ENCODE assay signal across 22 mouse cellular contexts in the genomic region with DNA sequence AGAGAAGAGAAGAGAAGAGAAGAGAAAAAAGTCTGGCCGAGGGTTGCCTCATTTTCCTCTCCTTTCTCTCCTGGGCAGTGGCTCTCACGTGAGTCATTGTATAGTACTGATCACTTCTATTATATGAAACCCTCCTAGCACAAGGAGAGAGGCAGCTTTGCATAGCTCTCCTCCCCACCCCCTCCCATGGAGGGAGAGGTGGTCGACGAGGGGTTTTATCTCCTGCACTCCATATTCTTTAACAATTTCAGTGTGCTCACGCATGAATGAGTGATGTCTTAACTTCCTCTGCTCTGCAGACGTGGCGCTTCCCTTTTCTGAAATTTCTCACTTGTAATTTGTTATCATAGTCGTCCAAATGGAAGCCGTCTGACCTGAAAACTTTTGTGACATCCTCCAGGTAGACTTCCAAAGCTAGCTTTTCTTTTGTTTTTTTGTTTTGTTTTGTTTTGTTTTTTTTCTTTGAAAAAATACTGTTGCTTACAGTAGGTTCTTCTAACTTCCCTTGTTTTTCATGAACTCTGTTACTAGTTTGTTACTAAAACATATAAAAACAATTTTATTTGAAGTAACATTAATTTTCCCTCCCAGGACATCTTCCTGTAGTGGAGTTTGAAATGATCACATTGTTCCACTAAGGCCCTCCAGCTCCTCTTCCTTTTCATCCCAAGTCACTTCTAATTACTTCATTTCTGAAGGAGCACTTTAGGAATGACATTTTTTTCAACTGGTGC. TPM values are rescaled to one million over a fixed set of nuclear protein-coding genes. Genes with fewer than 3 reads are reported as not detected.
DNase-seq lines count a peak whose midpoint lies in the region; ATAC-seq and TF ChIP-seq lines count a peak whose summit lies in the region.
"Had no signal": no experiment of that assay in that cellular context is flagged by ENCODE, and none has a peak within 500 bp of the region (broad histone marks: within the 10 kb centered on the region; RNA-seq: fewer than 3 reads in every experiment).

No protein-coding gene starts in this region.

- peak; percentile 98 for TF ChIP-seq EP300 in MEL (IDR thresholded peaks at IDR 0.05; ENCODE audit: low read depth in 1 of 2, low read length in 2 of 2)

- peak overlapping the region; percentile 72 for H3K9ac ChIP-seq in MEL (ENCODE audit: control insufficient read depth, low read depth, low read length, poor library complexity, severe bottlenecking)
- no peak overlapping the region for H3K9ac ChIP-seq in liver, embryonic 12.5 days
- H3K9ac ChIP-seq in midbrain, postnatal 0 days (replicated peaks; ENCODE audit: low read length, poor library complexity, severe bottlenecking) = no peak overlapping the region
- no peak overlapping the region for H3K9ac ChIP-seq in heart, embryonic 12.5 days
- H3K9ac ChIP-seq: heart, embryonic 13.5 days; hindbrain, embryonic 14.5 days; limb, embryonic 12.5 days; neural tube, embryonic 13.5 days had no signal

- ATAC-seq in liver, embryonic 12.5 days = no peak
- peak; percentile 56 for ATAC-seq in megakaryocyte progenitor cell, adult 5-6 weeks (replicated peaks; ENCODE audit: poor library complexity)
- no peak for ATAC-seq in midbrain, postnatal 0 days (ENCODE audit: low FRiP score)
- ATAC-seq in heart, embryonic 12.5 days (ENCODE audit: insufficient number of reproducible peaks, low FRiP score) = no peak
- ATAC-seq: forebrain, embryonic 16.5 days had no signal

- TF ChIP-seq POLR2A in MEL (IDR thresholded peaks at IDR 0.05; ENCODE audit: control insufficient read depth in 1 of 2, insufficient read depth in 1 of 2, low read depth in 1 of 2, low read length in 2 of 2, poor library complexity in 1 of 2) = peak in 1 of 2 experiments; percentile 49; a peak in 1 of 4 replicates

- H3K4me2 ChIP-seq in liver, embryonic 12.5 days = peak overlapping the region; percentile 28
- H3K4me2 ChIP-seq in midbrain, postnatal 0 days (ENCODE audit: low read depth, low read length, poor library complexity, severe bottlenecking) = no peak overlapping the region
- H3K4me2 ChIP-seq in heart, embryonic 12.5 days = no peak overlapping the region
- H3K4me2 ChIP-seq: heart, embryonic 13.5 days; hindbrain, embryonic 14.5 days; limb, embryonic 12.5 days; midbrain, embryonic 11.5 days; neural tube, embryonic 13.5 days had no signal

- peaks cover 0 to 47% of the 10 kb centered on the region in 2 experiments; a peak in 2 of 4 replicates for H3K36me3 ChIP-seq in MEL (ENCODE audit: control insufficient read depth in 1 of 2, insufficient read depth in 2 of 2, low read length in 2 of 2)
- no peaks in the 10 kb centered on the region for H3K36me3 ChIP-seq in liver, embryonic 12.5 days
- H3K36me3 ChIP-seq in midbrain, postnatal 0 days (ENCODE audit: insufficient read depth, low read length) = no peaks in the 10 kb centered on the region
- no peaks in the 10 kb centered on the region for H3K36me3 ChIP-seq in heart, embryonic 12.5 days
- H3K36me3 ChIP-seq: heart, embryonic 13.5 days; limb, embryonic 12.5 days; neural tube, embryonic 13.5 days had no signal

- no peak for TF ChIP-seq RAD21 in MEL (IDR thresholded peaks at IDR 0.05; ENCODE audit: low read depth, low read length)

- TF ChIP-seq CTCF in MEL (IDR thresholded peaks at IDR 0.05 in 2 of 3, conservative IDR thresholded peaks at IDR 0.05 in 1 of 3; ENCODE audit: control insufficient read depth in 1 of 3, insufficient read depth in 1 of 3, low read depth in 2 of 3, low read length in 3 of 3, poor library complexity in 1 of 3, severe bottlenecking in 1 of 3) = no peak
- no peak for TF ChIP-seq CTCF in midbrain, postnatal 0 days (IDR thresholded peaks at IDR 0.05)

- 11% methylated on average over 9 of the region's 9 CpGs for WGBS in liver, embryonic 12.5 days (ENCODE audit: insufficient replicate concordance)
- 44% methylated on average over 9 of the region's 9 CpGs for WGBS in midbrain, postnatal 0 days
- WGBS in heart, embryonic 12.5 days = 55% methylated on average over 9 of the region's 9 CpGs

- H3K4me1 ChIP-seq in MEL (ENCODE audit: control insufficient read depth in 1 of 2, insufficient read depth in 2 of 2, low read length in 2 of 2) = peaks cover 26 to 63% of the 10 kb centered on the region in 2 experiments
- H3K4me1 ChIP-seq in liver, embryonic 12.5 days = peaks cover 40% of the 10 kb centered on the region
- H3K4me1 ChIP-seq in midbrain, postnatal 0 days (ENCODE audit: insufficient read depth, low read length) = no peaks in the 10 kb centered on the region
- H3K4me1 ChIP-seq in heart, embryonic 12.5 days (replicated peaks) = peaks cover 8% of the 10 kb centered on the region

- no peaks in the 10 kb centered on the region for H3K9me3 ChIP-seq in MEL (replicated peaks; ENCODE audit: insufficient read depth, low read length)
- H3K9me3 ChIP-seq in liver, embryonic 12.5 days (replicated peaks) = no peaks in the 10 kb centered on the region
- H3K9me3 ChIP-seq in midbrain, postnatal 0 days (ENCODE audit: low read length) = no peaks in the 10 kb centered on the region
- no peaks in the 10 kb centered on the region for H3K9me3 ChIP-seq in heart, embryonic 12.5 days (replicated peaks)
- H3K9me3 ChIP-seq: heart, embryonic 13.5 days; limb, embryonic 12.5 days; neural tube, embryonic 13.5 days had no signal

- H3K4me3 ChIP-seq in MEL (ENCODE audit: control insufficient read depth in 1 of 2, insufficient read depth in 1 of 2, low read depth in 2 of 2, low read length in 2 of 2) = peak overlapping the region; percentile 30 to 32
- no peak overlapping the region for H3K4me3 ChIP-seq in liver, embryonic 12.5 days
- no peak overlapping the region for H3K4me3 ChIP-seq in midbrain, postnatal 0 days (ENCODE audit: low read depth, low read length)
- no peak overlapping the region for H3K4me3 ChIP-seq in heart, embryonic 12.5 days
- H3K4me3 ChIP-seq: heart, embryonic 13.5 days; limb, embryonic 12.5 days; neural tube, embryonic 13.5 days had no signal

- peak overlapping the region; percentile 99 for H3K27ac ChIP-seq in MEL (ENCODE audit: control insufficient read depth, low read depth, low read length)
- H3K27ac ChIP-seq in liver, embryonic 12.5 days = no peak overlapping the region
- no peak overlapping the region for H3K27ac ChIP-seq in midbrain, postnatal 0 days (ENCODE audit: low read depth, low read length)
- no peak overlapping the region for H3K27ac ChIP-seq in heart, embryonic 12.5 days (ENCODE audit: poor library complexity, severe bottlenecking)
- H3K27ac ChIP-seq: heart, embryonic 13.5 days; hindbrain, embryonic 14.5 days; limb, embryonic 12.5 days; neural tube, embryonic 13.5 days had no signal

- intact Hi-C loops in left cerebral cortex, postnatal 10 days (cut with DNase I) = no loop called here

- H3K79me2 ChIP-seq in MEL (ENCODE audit: control insufficient read depth, insufficient read depth, low read length, poor library complexity) = peaks cover under 1% of the 10 kb centered on the region; the same call in 1 of the 2 replicates

- DNase-seq in B cell, adult 2 months = peak; percentile 61 to 62
- peak; percentile 95 for DNase-seq in MEL (ENCODE audit: low read depth, low spot score)
- DNase-seq in midbrain, postnatal 0 days (ENCODE audit: low spot score) = no peak
- DNase-seq in cerebellum, postnatal 36 days = no peak
- DNase-seq in left cerebral cortex, postnatal 10 days (ENCODE audit: extremely low spot score in 1 of 2, low spot score in 2 of 2) = no peak
- DNase-seq: cerebellum, adult 9-11 months; heart, adult 11 months; kidney, adult 8-10 months; kidney, postnatal 36 days; layer of hippocampus, adult 9-11 months; lung, adult 18-20 months; lung, postnatal 14 days; thymus, postnatal 4 days had no signal

- H3K27me3 ChIP-seq in MEL (ENCODE audit: control insufficient read depth in 1 of 2, insufficient read depth in 2 of 2, low read length in 2 of 2) = no peaks in the 10 kb centered on the region
- peaks cover 34% of the 10 kb centered on the region for H3K27me3 ChIP-seq in liver, embryonic 12.5 days (replicated peaks)
- peaks cover 4% of the 10 kb centered on the region; the same call in 1 of the 2 replicates for H3K27me3 ChIP-seq in midbrain, postnatal 0 days (ENCODE audit: insufficient read depth, low read length)
- H3K27me3 ChIP-seq in heart, embryonic 12.5 days (replicated peaks) = peaks cover 7% of the 10 kb centered on the region; the same call in 1 of the 2 replicates
- H3K27me3 ChIP-seq: limb, embryonic 12.5 days had no signal

TF ChIP-seq in MEL, 35 proteins besides CTCF, POLR2A, EP300 and RAD21 (continues in another document):
- TF ChIP-seq MYB (IDR thresholded peaks at IDR 0.05; ENCODE audit: low read depth, low read length) = no peak
- peak; percentile 87; the same call in 1 of the 2 replicates for TF ChIP-seq JUND (IDR thresholded peaks at IDR 0.05; ENCODE audit: low read depth, low read length)
- TF ChIP-seq GATA1 (IDR thresholded peaks at IDR 0.05; ENCODE audit: low read depth, low read length) = peak; percentile 95
- TF ChIP-seq NELFE (IDR thresholded peaks at IDR 0.05; ENCODE audit: low read depth, low read length) = peak; percentile 26; the same call in 1 of the 2 replicates
- TF ChIP-seq SMC3 (IDR thresholded peaks at IDR 0.05; ENCODE audit: low read depth, low read length) = no peak
- TF ChIP-seq E2F4 (IDR thresholded peaks at IDR 0.05; ENCODE audit: borderline replicate concordance, low read depth, low read length) = no peak
- TF ChIP-seq ETS1 (IDR thresholded peaks at IDR 0.05; ENCODE audit: low read depth, low read length) = peak; percentile 91
- TF ChIP-seq CHD2 (IDR thresholded peaks at IDR 0.05; ENCODE audit: low read length) = peak; percentile 82
- no peak for TF ChIP-seq USF2 (IDR thresholded peaks at IDR 0.05; ENCODE audit: borderline replicate concordance in 1 of 2, insufficient read depth in 1 of 2, low read depth in 1 of 2, low read length in 2 of 2)
- TF ChIP-seq BHLHE40 (IDR thresholded peaks at IDR 0.05; ENCODE audit: borderline replicate concordance, low read depth, low read length) = peak; percentile 96
- 0 out of 2 replicates have a peak, but pooled peaks have one; percentile 3 for TF ChIP-seq ZNF384 (IDR thresholded peaks at IDR 0.05; ENCODE audit: low read depth, low read length)
- no peak for TF ChIP-seq MEF2A (IDR thresholded peaks at IDR 0.05; ENCODE audit: extremely low read depth, insufficient replicate concordance, low read depth, low read length, poor library complexity, severe bottlenecking)

RNA-seq across cellular contexts. Expression of a gene that starts 5.2 kb away (rescaled TPM):
- total RNA-seq in MEL (2012; rRNA removed) = 9.5 and 11.3 TPM in 2 replicates
- 10 to 100 TPM in 1 of 2 experiments, not detected in 1; 11.3 TPM for polyA plus RNA-seq in MEL (2012; ENCODE audit: insufficient read depth in 1 of 2, insufficient read length in 2 of 2, low read depth in 1 of 2, low replicate concordance in 2 of 2, missing spikeins in 1 of 2)
- 4.3 and 4.9 TPM in 2 replicates for polyA plus RNA-seq in liver, embryonic 12.5 days (2016; fragmentation: Nextera tagmentation; extraction: Ambion mirVana)
- total RNA-seq in megakaryocyte progenitor cell, adult 5-6 weeks (2015) = 27.4 and 31.1 TPM in 2 replicates
- total RNA-seq in megakaryocyte progenitor cell, adult 5-6 weeks (2017) = 20.8 and 23.5 TPM in 2 replicates
- total RNA-seq in midbrain, postnatal 0 days (2014; rRNA removed) = 13.4 and 16.7 TPM in 2 replicates
- polyA plus RNA-seq in midbrain, postnatal 0 days (2015; fragmentation: Nextera tagmentation; extraction: Ambion mirVana) = 11.5 and 12.6 TPM in 2 replicates
- 16.1 and 17.6 TPM in 2 replicates for polyA plus RNA-seq in heart, embryonic 12.5 days (2016; fragmentation: Nextera tagmentation; extraction: Ambion mirVana)
- total RNA-seq in left cerebral cortex, postnatal 10 days (2021) = 10 to 100 TPM; 26.4 to 29.1 TPM

Comparison
In these comparisons a context has a peak if more than half of its experiments do, and no peak if none do; other contexts are left out.
1. DNase-seq: peak in B cell, adult 2 months (2 of 2) and MEL (single experiment); none in midbrain, postnatal 0 days (single experiment), cerebellum, postnatal 36 days (0 of 2) and left cerebral cortex, postnatal 10 days (0 of 2).
2. H3K4me3 ChIP-seq: peak in MEL (2 of 2); none in liver, embryonic 12.5 days (single experiment), midbrain, postnatal 0 days (single experiment) and heart, embryonic 12.5 days (single experiment).